Mouse (Mus musculus) ovary, postnatal 36 days (tissue): ENCODE data around the gene Nucb1.
"Not testable (repeated sequence)": the region's sequence is repeated elsewhere in the genome, so short reads cannot be mapped to it uniquely, and the experiment has no call there.

ENCODE experiments used
- DNase-seq: peaks from one replicate; pipeline ENCODE4 v3.0.0; 2022; ENCODE audit warnings: low spot score, mixed read lengths

Nucb1 gene

DNA sequence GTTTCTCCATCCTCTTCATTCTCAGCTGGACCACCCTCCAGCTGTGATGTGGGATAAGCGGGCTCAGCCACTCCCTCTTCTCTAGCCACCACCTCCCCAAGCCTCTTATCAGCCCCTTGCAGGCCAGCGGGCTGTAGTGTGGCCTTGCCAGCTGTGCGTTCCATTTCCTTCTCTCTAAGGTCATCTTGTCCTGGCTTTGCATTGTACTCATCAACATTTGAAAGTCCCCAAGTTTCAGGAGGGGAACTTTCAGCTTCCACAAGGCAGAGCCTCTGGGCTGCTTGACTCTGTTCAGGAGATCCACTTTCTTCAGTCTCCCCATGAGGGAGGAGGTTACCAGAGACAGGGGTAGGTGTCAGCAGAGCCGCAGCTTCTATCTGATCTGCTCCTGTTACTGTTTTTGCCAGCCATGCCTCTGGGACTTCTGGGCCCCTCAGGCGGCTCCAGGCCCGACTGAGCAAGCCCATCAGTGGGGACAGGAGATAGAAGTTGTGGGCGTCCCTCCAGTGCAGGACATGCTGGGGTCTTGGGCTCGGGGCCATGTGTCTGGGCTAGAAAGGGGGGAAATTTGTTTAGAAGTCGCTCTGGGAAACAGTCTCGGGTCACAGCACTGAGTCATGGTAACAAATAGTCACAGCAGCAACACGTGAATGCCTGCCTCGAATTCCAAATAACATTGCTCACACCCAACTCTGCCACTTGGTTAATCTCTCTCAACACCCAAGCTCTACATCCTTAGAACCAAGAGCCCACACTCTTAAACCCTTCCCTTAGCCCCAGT is 14.8 kb upstream of the Nucb1 start:
- peak; percentile 60 for DNase-seq

DNA sequence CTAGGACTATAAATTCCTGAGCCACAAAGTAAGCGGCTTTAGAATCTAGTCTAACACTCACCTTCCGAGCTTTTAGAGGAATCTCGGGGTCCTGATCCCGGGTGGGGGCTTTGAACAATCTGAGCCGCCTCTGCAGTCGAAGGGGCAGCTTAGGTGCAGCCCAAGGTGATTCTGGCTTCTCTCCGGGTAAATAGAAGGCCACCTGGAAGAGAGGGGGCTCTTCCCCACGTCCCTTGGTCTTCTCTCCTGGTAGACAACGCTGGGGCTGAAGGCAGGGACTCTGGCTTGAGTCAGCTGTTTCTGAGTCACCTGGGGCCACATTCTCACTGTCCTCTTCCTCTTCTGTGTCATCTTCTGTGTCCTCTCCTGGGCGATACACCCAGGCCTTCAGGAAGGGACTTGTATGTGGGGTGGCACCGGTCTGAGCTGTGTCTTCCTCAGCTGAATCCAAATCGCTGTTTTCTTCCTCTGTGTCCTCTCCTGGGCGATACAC is 13.5 kb upstream of the Nucb1 start:
- DNase-seq, result no peak

DNA sequence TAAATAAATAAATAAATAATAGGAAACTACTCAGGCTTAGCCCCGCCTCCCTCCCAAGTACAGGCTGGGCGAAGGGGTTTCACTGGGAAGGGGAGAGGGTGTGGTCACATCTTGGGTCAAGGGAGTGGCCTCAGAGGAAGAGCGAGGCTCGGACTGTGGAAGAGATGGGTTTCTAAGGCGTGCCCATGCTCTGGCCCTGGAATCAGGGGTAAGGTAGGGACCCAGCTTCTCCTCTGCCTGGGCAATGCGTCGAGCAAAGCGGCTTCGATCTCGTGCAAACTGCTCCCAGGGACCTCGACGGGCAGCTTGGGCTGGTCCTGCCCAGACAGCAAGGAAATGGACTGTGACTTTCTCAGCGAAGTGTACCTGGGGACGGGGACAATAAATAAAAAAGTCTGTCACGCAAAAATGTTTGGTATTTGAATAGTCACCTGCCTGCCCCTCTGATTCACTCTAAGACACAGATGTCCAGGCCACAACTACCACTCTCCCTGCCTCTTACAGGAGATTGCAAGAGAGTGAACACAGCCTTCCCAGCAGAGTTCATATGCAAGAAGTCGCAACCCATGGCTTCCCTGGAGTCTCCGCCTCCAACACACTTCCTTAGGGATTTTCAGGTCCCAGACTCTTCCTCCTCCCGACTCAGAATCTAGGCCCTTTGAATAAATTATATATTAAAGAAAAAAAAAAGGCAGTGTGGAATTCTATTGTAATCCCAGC is 12.9 kb upstream of the Nucb1 start:
- no peak for DNase-seq

DNA sequence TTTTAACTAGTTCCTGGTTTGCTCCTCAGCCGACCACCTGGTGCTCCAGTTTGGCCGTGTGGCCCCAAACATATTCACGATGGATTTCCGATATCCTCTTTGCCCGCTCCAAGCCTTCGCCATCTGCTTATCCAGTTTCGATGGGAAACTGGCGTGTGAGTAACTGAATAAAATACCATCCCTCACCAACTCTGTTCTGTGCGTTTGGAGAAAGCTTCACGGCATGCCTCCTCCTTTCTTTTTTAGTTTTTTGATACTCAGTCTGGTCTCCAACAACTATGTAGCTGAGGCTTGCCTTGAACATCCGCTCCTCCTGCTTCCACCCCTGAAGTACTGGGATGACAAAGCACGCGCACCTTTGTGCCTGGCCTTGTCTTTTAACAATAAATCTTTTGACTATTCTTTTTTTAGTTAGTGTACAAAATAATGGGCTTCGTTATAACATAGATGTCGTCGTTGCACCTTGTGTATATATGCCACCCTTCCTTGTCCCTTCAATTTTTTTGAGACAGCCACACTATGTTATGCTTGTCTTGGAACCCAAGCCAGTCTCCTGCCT is 12.1 kb upstream of the Nucb1 start:
- DNase-seq, result no peak

DNA sequence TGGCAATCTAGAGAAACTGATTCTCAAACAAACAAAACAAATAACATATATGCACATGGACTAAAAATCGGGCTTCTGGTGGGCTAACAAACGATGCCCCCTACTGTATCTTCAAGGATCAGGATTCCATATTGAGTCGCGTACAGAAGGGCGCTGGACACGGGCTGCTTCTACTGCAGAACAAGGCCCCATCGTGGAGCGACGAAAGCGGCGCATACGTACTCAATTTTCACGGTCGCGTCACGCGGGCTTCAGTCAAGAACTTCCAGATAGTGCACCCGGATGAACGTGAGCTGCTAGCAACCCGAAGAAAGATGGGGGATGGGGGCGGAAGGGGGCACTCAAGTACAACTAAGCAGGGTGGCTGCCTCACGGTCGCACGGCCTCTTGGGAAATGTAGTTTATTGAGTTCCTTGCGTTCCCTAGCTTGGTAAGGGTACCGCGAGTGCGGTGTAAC is 11.6 kb upstream of the Nucb1 start:
- peak; percentile 78 for DNase-seq

DNA sequence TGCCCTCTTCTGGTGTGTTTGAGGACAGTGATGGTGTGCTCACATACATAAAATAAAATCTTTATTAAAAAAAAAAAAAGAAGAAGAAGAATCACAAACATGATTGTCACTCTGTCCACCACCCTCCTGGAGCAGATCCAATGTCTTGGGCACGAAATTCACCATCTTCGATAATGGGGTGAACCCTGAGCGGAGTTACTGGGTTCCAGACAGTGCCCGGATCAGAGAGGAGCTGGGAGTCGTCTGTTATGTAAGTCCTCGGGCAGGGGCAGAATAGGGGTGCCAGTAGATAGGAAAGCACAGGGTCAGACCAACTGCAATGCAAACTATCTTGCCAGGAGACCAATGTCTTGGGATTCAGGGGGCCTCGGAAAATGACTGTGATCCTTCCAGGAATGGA is 10.4 kb upstream of the Nucb1 start:
- no peak for DNase-seq

DNA sequence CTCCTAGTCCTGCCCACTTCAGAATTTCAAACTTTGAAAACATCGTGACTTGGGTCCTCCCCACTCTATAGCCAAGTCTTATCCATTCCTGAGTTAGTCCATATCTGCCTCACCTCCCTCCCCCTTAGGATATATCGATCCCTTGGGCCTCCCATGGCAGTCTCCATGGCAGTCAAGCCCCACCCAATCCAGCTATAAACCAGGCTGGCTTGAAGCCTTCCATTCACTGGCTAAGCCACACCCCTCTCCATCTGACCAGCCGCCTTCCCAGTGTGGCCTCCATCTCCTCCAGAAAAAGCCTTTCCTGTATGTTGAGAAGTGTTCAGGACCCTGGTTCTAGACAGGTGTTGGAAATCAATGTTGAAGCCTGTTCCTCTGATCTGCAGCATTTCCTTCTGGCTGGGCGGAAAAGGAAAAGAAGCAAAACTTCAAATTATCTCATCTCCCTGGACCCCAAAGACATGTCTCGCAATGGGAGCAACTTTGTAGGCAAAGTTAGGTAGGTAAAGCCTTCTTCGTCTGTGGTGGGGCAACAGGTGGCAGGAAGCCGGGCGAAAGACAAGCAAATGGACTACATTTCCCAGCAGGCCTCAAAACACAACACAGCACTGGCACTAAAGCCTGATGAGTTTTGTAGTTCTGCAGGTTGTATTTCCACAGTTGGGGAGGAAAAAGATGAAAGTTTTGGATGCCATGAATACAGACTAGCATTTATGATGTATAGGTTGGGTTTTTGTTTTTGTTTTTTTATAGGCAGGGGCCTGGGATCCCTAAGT is 9.3 kb upstream of the Nucb1 start:
- DNase-seq, result no peak

DNA sequence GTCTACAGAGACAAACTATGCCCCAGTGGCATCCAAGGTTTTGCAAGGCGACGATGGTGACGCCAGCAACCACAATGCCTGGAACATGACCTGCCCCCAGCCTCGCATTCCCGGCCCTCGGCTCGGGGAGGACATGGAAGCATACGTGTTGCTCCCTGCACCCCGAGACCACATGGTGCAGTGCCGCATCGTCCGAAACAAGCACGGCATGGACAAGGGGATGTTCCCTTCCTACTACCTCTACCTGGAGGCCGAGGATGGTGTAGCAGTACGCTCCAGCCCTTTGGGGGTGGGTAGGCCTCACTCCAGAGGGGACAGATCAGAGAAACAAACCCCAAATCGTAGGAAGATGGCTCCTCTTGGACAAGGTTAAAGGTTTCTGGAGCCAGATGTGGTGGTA is 8.4 kb upstream of the Nucb1 start:
- no peak for DNase-seq

DNA sequence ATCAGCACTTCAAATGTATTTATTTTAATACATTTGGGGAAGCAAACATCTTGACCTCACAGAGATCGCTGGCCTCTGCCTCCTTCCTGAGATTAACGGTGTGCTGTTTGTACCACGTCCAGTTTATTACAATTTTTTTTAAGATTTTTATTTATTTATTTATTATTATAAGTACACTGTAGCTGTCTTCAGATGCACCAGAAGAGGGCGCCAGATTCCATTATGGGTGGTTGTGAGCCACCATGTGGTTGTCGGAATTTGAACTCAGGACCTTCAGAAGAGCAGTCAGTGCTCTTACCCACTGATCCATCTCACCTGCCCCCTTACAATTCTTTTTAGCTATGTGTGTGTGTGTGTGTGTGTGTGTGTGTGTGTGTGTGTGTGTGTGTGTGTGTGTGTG is 6.6 kb upstream of the Nucb1 start:
- DNase-seq, result not testable (repeated sequence)

DNA sequence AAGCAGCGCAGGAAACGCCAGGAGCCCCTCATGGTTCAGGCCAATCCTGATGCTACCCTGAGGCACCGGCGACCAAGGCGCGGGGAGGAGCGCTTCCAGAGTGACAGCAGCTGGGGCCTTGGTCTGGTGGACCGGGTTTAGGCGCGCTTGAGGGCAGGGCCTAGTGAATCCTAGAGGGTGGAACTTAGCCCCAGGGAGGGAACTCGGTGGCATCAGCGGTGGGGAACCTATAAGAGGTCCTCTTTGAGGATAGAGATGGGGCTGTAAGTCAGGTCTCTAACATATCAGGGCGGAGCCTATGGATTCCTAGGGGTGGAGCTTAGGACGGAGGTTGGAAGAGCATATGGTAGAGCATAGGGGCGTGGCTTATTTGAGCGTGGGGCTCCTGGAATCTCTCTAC is 5.2 kb upstream of the Nucb1 start:
- no peak for DNase-seq

DNA sequence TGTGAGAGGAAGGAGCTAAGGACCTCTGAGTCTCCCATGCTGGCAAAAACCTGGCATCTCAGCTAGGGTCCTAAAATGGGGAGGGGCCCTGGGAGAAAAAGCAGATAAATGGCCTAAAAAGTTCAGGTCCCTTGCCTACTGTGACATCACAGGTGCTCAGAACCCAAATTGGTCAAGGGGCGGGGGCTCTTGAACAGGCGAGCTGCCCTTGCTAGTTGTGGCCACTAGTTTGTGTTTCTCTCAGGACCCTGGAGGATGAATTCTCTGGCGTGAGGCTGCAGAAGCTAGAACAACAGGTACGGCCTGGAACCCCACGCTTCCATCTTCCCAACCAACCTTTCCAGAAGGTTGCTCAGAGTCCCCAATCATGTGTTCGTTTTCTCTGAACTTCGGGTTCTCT is 4.2 kb upstream of the Nucb1 start:
- DNase-seq, result no peak

DNA sequence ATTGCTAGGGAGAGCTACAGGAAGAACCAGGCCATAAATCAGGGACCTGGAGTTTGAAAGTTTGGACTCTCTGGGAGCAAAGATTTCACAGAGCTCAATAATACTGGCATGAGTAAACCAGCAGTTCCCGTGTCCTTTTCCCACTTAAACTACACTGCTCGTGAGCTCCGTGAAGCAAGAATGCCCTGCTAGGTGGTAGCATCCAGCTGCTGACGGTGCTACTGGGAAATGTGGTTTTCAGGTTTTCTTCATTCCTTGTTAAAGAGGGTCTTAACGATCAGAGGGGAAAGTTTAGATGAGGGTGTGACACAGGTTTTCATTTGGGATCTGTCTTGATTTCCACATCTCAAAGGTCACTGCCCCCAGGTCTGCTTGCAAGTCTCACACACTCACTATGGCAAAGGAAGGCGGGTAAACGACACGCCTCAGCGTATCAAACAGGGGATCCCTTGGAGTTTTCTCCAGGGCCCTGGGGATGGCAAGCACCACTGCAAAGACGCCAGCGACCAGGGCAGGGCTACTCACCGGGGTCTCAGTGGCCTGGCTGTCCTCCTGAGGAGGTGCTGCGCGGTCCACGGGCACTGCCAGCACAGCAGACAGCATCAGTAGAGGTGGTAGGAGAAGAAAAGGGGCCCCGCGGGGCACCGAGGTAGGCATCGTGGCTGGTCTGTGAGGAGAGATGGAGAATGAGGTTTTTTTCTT is 874 bp downstream of the Nucb1 start:
- DNase-seq, result peak; percentile 25

DNA sequence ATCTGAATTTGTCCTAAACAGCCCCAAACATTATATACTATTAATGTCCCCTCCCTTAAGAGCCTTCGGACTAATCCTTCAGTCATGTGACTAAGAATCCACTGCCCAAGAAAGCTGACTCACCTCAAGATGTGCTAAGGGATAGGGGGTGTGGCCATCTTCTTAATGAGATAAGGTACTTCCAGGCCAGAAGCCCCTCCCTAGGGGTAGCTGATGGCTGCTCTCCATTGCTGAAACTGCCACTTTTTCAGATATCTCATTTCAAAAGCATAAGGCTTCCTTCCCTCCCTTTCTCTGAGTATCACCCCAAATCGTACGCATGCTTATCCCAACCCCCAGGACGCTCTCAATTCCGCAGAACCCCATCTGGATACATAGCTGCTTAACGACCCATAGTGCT is 1.6 kb downstream of the Nucb1 start:
- DNase-seq, result no peak

DNA sequence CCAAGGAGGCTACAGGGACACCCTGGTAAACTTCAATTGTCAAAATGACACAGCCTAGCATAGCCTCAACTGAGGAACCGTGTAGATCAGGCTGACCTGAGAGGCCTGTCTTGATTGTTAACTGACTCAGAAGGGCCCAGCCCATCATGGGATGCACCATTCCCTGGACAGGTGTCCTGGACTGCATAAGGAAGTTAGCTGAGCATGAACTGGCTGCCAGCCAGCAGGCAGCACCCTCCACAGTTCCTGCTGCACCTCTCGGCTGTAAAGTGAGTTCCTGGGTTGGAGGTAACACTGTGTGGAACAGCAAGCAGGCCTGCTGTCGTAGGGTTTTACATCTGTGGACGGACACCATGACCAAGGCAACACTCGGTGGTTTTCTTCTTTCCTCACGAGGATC is 2.6 kb downstream of the Nucb1 start:
- DNase-seq, result no peak

DNA sequence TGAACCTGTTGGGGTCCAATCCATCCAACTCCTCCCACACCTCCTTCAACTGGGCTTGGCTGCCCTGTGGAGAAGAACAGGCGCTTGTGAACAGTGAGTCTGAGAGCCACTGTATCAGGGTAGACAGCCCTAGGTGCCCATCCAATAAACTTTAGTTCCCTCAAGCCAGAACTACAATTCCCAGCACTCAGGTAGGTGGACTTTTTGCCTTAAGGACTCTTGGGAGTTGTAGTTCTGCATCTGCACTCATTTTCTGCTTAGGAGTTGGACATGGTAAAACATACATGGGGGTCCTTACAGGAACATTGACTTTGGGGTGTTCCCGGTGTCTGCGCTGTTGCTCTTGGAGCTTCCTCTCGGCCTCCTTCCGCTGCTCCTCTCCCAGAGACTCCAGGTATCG is 11.8 kb downstream of the Nucb1 start:
- no peak for DNase-seq

DNA sequence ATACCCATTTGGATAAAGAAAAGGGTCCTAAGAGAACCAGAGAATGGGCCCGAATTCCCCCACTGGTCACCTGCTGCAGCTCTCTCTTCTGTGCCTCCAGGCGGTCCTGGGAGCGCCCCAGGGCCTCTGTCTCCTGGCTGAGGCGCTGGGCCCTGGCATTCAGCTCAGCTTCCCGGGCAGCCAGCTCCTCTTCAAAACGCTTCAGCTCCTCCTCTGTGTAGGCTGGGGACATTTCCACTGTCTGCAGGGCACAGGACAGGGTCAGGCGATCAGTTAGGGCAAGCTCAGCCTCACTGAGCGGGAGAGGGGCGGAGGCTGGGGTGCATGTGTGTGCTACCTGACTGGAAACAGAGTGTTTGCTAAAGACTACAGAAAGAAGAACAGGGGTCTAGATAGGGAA is 15.7 kb downstream of the Nucb1 start:
- no peak for DNase-seq

DNA sequence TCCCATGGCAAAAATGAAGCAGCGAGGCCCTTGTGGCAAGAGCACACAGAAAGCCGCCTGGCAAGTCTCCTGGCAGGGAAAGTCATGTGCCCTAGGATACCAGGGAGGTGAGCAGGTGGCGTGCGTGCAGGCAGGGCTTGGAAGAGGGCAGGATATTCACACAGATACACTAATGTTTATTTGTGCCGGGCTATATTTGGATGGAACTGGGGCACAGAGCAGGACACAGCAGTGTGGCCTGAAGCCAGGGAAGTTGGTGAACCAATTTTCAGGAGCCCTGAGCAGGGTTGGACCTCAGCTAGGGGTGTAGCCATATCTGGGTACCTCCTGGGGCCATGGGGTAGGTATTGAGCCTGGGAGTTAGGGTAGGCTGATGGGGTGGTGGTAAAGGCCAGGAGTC is 17.3 kb downstream of the Nucb1 start:
- no peak for DNase-seq

DNA sequence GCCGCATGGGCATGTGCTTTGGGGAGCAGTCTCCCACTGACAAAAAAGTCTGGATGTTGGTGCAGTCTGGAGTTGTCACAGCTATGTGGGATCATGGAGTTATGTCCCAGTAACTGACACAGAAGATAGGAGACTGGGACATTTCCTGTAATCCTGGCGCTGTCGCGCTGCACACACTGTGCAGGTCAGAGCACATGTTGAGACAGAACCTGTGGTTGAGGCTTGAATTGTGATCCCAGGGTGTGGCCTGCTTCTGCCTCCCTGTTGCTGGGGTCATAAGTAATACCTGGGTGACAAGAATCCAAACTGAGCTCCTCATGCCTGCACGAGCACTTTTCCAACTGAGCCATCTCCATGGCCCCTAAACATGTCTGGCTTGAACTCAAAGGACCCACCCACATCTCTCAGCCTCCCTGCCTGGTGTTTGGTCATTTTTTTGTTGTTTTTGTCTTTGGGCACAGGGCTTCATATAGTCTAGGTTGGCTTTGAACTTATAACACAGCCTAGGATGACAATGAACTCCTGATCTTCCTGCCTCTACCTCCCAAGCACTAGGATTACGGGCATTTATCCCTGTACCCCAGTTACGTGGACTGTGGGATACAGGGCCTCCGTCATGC is 17.9 kb downstream of the Nucb1 start:
- DNase-seq, result no peak

DNA sequence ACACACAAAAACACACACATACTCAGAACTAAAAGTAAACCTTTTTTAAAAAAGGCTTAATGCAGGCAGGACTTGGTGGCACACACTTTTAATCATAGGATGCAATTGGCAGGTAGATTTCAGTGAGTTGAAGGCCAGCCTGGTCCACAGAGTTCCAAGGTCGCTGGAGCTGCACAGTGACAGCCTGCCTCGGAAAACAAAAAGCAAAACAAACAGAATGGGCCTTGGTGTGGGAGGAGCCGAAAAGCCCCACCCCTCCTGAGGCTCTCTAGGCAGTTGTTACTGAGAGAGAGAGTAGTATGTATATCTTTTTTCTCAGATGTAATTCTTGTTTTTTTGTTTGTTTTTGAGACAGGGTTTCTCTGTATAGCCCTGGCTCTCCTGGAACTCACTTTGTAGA is 18.9 kb downstream of the Nucb1 start:
- peak; percentile 47 for DNase-seq

DNA sequence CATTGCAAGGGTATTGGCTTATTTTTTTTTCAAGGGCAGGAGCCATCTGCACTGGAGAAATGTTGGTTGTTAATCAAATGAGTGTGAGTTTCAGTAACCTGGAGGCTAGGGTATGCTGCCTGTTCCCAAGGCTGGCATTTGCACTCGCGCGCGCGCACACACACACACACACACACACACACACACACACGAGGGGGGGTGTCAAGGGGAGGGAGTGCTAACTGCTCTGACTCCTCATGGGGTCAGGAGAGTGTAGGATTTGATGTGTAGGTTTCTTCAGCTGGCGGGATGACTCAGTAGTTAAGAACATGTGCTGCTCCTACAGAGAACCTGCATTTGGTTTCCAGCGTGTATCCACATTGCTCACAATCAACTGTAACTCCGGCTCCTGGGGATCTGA is 19.4 kb downstream of the Nucb1 start:
- no peak for DNase-seq

DNA sequence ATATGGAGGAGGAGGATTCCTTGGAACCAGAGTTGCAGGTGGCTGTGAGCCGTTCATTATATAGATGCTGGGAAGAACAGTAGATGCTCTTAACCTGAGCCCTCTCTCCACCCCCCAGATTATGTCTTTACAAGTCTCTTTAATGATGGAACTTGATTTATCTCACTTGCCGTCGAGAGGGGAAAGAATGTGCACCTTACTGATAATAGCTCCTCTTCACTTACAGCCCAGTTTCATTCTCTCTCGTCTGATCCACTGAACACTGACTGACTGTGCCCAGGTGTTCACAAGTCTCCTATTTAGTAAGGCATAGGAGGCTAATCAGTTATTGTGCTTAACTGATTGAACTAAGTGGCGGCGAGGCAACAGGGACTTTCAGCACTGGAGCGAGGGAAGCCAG is 20.6 kb downstream of the Nucb1 start:
- no peak for DNase-seq
